Mouse (Mus musculus): ENCODE results near the gene Dtd1. TPM values are rescaled to one million over a fixed set of nuclear protein-coding genes. Genes with fewer than 3 reads are reported as not detected.

Gene Dtd1
- polyA plus RNA-seq, 1 experiment from 2014 or later: 39.9 TPM

- no peak overlapping the region for H3K4me2 ChIP-seq
- no peak overlapping the region for H3K4me3 ChIP-seq (ENCODE audit: low read depth, low read length)
- TF ChIP-seq CTCF (IDR thresholded peaks at IDR 0.05; ENCODE audit: low read depth): no peak
- H3K9ac ChIP-seq: no peak overlapping the region
- no peaks in the 10 kb centered on the region for H3K9me3 ChIP-seq (ENCODE audit: low read depth, low read length)
- 78% methylated on average over 5 of the region's 5 CpGs for WGBS
- H3K27me3 ChIP-seq (ENCODE audit: insufficient read depth, low read length): no peaks in the 10 kb centered on the region
- H3K4me1 ChIP-seq (ENCODE audit: insufficient read depth): no peaks in the 10 kb centered on the region
- DNase-seq (no peak), ATAC-seq (ENCODE audit: insufficient read depth) (no peak)
- no peaks in the 10 kb centered on the region for H3K36me3 ChIP-seq (ENCODE audit: insufficient read depth)
- H3K27ac ChIP-seq (ENCODE audit: low read depth): no peak overlapping the region
Observed at GRCm38 (mm10) chr2:144672397-144672796, 72.7 kb downstream of the Dtd1 start.

GRCm38 (mm10) chr2:144676546-144677228 lies 77.0 kb downstream of the Dtd1 start:
- Histone ChIP-seq H3K27me3 (ENCODE audit: insufficient read depth, low read length) (no peaks in the 10 kb centered on the region), H3K36me3 (ENCODE audit: insufficient read depth) (no peaks in the 10 kb centered on the region), H3K9ac (no peak overlapping the region), H3K9me3 (ENCODE audit: low read depth, low read length) (no peaks in the 10 kb centered on the region), H3K4me1 (ENCODE audit: insufficient read depth) (no peaks in the 10 kb centered on the region), H3K27ac (ENCODE audit: low read depth) (no peak overlapping the region), H3K4me2 (no peak overlapping the region), H3K4me3 (ENCODE audit: low read depth, low read length) (no peak overlapping the region)
- ATAC-seq (ENCODE audit: insufficient read depth) (no peak), DNase-seq (peak; percentile 17)
- WGBS: 45% methylated on average over 13 of the region's 13 CpGs
- no peak for TF ChIP-seq CTCF (IDR thresholded peaks at IDR 0.05; ENCODE audit: low read depth)

- H3K27ac ChIP-seq (ENCODE audit: low read depth): no peak overlapping the region
- H3K4me3 ChIP-seq (ENCODE audit: low read depth, low read length): no peak overlapping the region
- no peaks in the 10 kb centered on the region for H3K36me3 ChIP-seq (ENCODE audit: insufficient read depth)
- no peak overlapping the region for H3K9ac ChIP-seq
- 70% methylated on average over 2 of the region's 2 CpGs for WGBS
- TF ChIP-seq CTCF (IDR thresholded peaks at IDR 0.05; ENCODE audit: low read depth): no peak
- H3K9me3 ChIP-seq (ENCODE audit: low read depth, low read length): no peaks in the 10 kb centered on the region
- DNase-seq (no peak), ATAC-seq (ENCODE audit: insufficient read depth) (no peak)
- no peaks in the 10 kb centered on the region for H3K4me1 ChIP-seq (ENCODE audit: insufficient read depth)
- no peaks in the 10 kb centered on the region for H3K27me3 ChIP-seq (ENCODE audit: insufficient read depth, low read length)
- no peak overlapping the region for H3K4me2 ChIP-seq
Observed at GRCm38 (mm10) chr2:144677229-144677571, 77.5 kb downstream of the Dtd1 start.

GRCm38 (mm10) chr2:144678779-144679178 lies 79.1 kb downstream of the Dtd1 start:
- no peak for TF ChIP-seq CTCF (IDR thresholded peaks at IDR 0.05; ENCODE audit: low read depth)
- DNase-seq (no peak), ATAC-seq (ENCODE audit: insufficient read depth) (no peak)
- Histone ChIP-seq H3K9ac (no peak overlapping the region), H3K36me3 (ENCODE audit: insufficient read depth) (no peaks in the 10 kb centered on the region), H3K27ac (ENCODE audit: low read depth) (no peak overlapping the region), H3K4me3 (ENCODE audit: low read depth, low read length) (no peak overlapping the region), H3K27me3 (ENCODE audit: insufficient read depth, low read length) (no peaks in the 10 kb centered on the region), H3K9me3 (ENCODE audit: low read depth, low read length) (no peaks in the 10 kb centered on the region), H3K4me2 (no peak overlapping the region), H3K4me1 (ENCODE audit: insufficient read depth) (no peaks in the 10 kb centered on the region)
- WGBS: 80% methylated on average over 6 of the region's 6 CpGs

GRCm38 (mm10) chr2:144679394-144679793 lies 79.7 kb downstream of the Dtd1 start:
- H3K4me1 ChIP-seq (ENCODE audit: insufficient read depth): no peaks in the 10 kb centered on the region
- no peak overlapping the region for H3K27ac ChIP-seq (ENCODE audit: low read depth)
- no peak overlapping the region for H3K4me3 ChIP-seq (ENCODE audit: low read depth, low read length)
- no peaks in the 10 kb centered on the region for H3K27me3 ChIP-seq (ENCODE audit: insufficient read depth, low read length)
- ATAC-seq (ENCODE audit: insufficient read depth) (peak; percentile 71), DNase-seq (peak; percentile 74)
- H3K4me2 ChIP-seq: no peak overlapping the region
- 39% methylated on average over 3 of the region's 3 CpGs for WGBS
- no peaks in the 10 kb centered on the region for H3K36me3 ChIP-seq (ENCODE audit: insufficient read depth)
- no peak for TF ChIP-seq CTCF (IDR thresholded peaks at IDR 0.05; ENCODE audit: low read depth)
- no peak overlapping the region for H3K9ac ChIP-seq
- no peaks in the 10 kb centered on the region for H3K9me3 ChIP-seq (ENCODE audit: low read depth, low read length)

GRCm38 (mm10) chr2:144692219-144692732 lies 92.6 kb downstream of the Dtd1 start:
- H3K4me2 ChIP-seq: no peak overlapping the region
- no peak overlapping the region for H3K9ac ChIP-seq
- no peaks in the 10 kb centered on the region for H3K9me3 ChIP-seq (ENCODE audit: low read depth, low read length)
- TF ChIP-seq CTCF (IDR thresholded peaks at IDR 0.05; ENCODE audit: low read depth): peak; percentile 46; the same call in 1 of the 2 replicates
- DNase-seq (peak; percentile 38), ATAC-seq (ENCODE audit: insufficient read depth) (0 out of 2 replicates have a peak, but pooled peaks have one; percentile 31)
- H3K36me3 ChIP-seq (ENCODE audit: insufficient read depth): no peaks in the 10 kb centered on the region
- H3K27me3 ChIP-seq (ENCODE audit: insufficient read depth, low read length): no peaks in the 10 kb centered on the region
- H3K4me3 ChIP-seq (ENCODE audit: low read depth, low read length): no peak overlapping the region
- 80% methylated on average over 8 of the region's 8 CpGs for WGBS
- no peaks in the 10 kb centered on the region for H3K4me1 ChIP-seq (ENCODE audit: insufficient read depth)
- H3K27ac ChIP-seq (ENCODE audit: low read depth): no peak overlapping the region

- no peak overlapping the region for H3K4me3 ChIP-seq (ENCODE audit: low read depth, low read length)
- WGBS: 84% methylated on average over 2 of the region's 2 CpGs
- no peak overlapping the region for H3K9ac ChIP-seq
- no peaks in the 10 kb centered on the region for H3K36me3 ChIP-seq (ENCODE audit: insufficient read depth)
- no peaks in the 10 kb centered on the region for H3K9me3 ChIP-seq (ENCODE audit: low read depth, low read length)
- DNase-seq (no peak), ATAC-seq (ENCODE audit: insufficient read depth) (no peak)
- H3K4me1 ChIP-seq (ENCODE audit: insufficient read depth): no peaks in the 10 kb centered on the region
- no peak overlapping the region for H3K27ac ChIP-seq (ENCODE audit: low read depth)
- H3K27me3 ChIP-seq (ENCODE audit: insufficient read depth, low read length): no peaks in the 10 kb centered on the region
- no peak for TF ChIP-seq CTCF (IDR thresholded peaks at IDR 0.05; ENCODE audit: low read depth)
- no peak overlapping the region for H3K4me2 ChIP-seq
Observed at GRCm38 (mm10) chr2:144692777-144693176, 93.1 kb downstream of the Dtd1 start.

All from lung, embryonic 14.5 days (tissue).